Mouse (Mus musculus): Measurements from ENCODE around the gene Agrp. TPM values are rescaled to one million over a fixed set of nuclear protein-coding genes. Genes with fewer than 3 reads are reported as not detected.

Gene Agrp
- polyA plus RNA-seq, 1 experiment from 2014 or later = 1.4 TPM

- Histone ChIP-seq H3K9ac (ENCODE audit: low read depth, low read length) (no peak overlapping the region), H3K27ac (ENCODE audit: low read depth, low read length) (no peak overlapping the region), H3K4me3 (ENCODE audit: low read length) (no peak overlapping the region), H3K9me3 (ENCODE audit: control insufficient read depth, low read length) (no peaks in the 10 kb centered on the region), H3K27me3 (replicated peaks; ENCODE audit: control insufficient read depth, insufficient read depth, low read length) (no peaks in the 10 kb centered on the region), H3K36me3 (ENCODE audit: control insufficient read depth, insufficient read depth, low read length) (peaks cover 5% of the 10 kb centered on the region; the same call in 1 of the 2 replicates), H3K4me2 (ENCODE audit: low read length) (no peak overlapping the region), H3K4me1 (ENCODE audit: control insufficient read depth, insufficient read depth, low read depth, low read length) (peaks cover 19% of the 10 kb centered on the region)
- WGBS = 64% methylated on average over 2 of the region's 2 CpGs
- ATAC-seq = no peak
Measured at GRCm38 (mm10) chr8:105640511-105640910, 3.3 kb upstream of the Agrp start.

- 0 out of 2 replicates have a peak overlapping the region, but pooled peaks have one; percentile 29 for H3K27ac ChIP-seq (ENCODE audit: low read depth, low read length)
- 67% methylated on average over 1 of the region's 1 CpGs for WGBS
Measured at GRCm38 (mm10) chr8:105639835-105640234, 2.6 kb upstream of the Agrp start.

GRCm38 (mm10) chr8:105638510-105638909 is 1.3 kb upstream of the Agrp start:
- Histone ChIP-seq H3K36me3 (ENCODE audit: control insufficient read depth, insufficient read depth, low read length) (no peaks in the 10 kb centered on the region), H3K27me3 (replicated peaks; ENCODE audit: control insufficient read depth, insufficient read depth, low read length) (no peaks in the 10 kb centered on the region), H3K4me2 (ENCODE audit: low read length) (peak overlapping the region; percentile 89), H3K9me3 (ENCODE audit: control insufficient read depth, low read length) (no peaks in the 10 kb centered on the region), H3K9ac (ENCODE audit: low read depth, low read length) (no peak overlapping the region), H3K4me3 (ENCODE audit: low read length) (no peak overlapping the region), H3K4me1 (ENCODE audit: control insufficient read depth, insufficient read depth, low read depth, low read length) (peaks cover 24% of the 10 kb centered on the region), H3K27ac (ENCODE audit: low read depth, low read length) (no peak overlapping the region)
- ATAC-seq = no peak
- 81% methylated on average over 4 of the region's 4 CpGs for WGBS

More at GRCm38 (mm10) chr8:105639835-105640234, 2.6 kb upstream of the Agrp start:
- Histone ChIP-seq H3K4me1 (ENCODE audit: control insufficient read depth, insufficient read depth, low read depth, low read length) (peaks cover 24% of the 10 kb centered on the region), H3K9ac (ENCODE audit: low read depth, low read length) (no peak overlapping the region), H3K4me3 (ENCODE audit: low read length) (no peak overlapping the region), H3K27me3 (replicated peaks; ENCODE audit: control insufficient read depth, insufficient read depth, low read length) (no peaks in the 10 kb centered on the region), H3K4me2 (ENCODE audit: low read length) (no peak overlapping the region), H3K9me3 (ENCODE audit: control insufficient read depth, low read length) (no peaks in the 10 kb centered on the region), H3K36me3 (ENCODE audit: control insufficient read depth, insufficient read depth, low read length) (peaks cover 5% of the 10 kb centered on the region; the same call in 1 of the 2 replicates)
- ATAC-seq = no peak

GRCm38 (mm10) chr8:105637601-105638041 is 428 bp upstream of the Agrp start:
- Histone ChIP-seq H3K4me3 (ENCODE audit: low read length) (peak overlapping the region; percentile 93), H3K4me2 (ENCODE audit: low read length) (peak overlapping the region; percentile 89), H3K9ac (ENCODE audit: low read depth, low read length) (peak overlapping the region; percentile 98), H3K27ac (ENCODE audit: low read depth, low read length) (peak overlapping the region; percentile 100), H3K27me3 (replicated peaks; ENCODE audit: control insufficient read depth, insufficient read depth, low read length) (no peaks in the 10 kb centered on the region), H3K4me1 (ENCODE audit: control insufficient read depth, insufficient read depth, low read depth, low read length) (peaks cover 24% of the 10 kb centered on the region), H3K9me3 (ENCODE audit: control insufficient read depth, low read length) (no peaks in the 10 kb centered on the region), H3K36me3 (ENCODE audit: control insufficient read depth, insufficient read depth, low read length) (no peaks in the 10 kb centered on the region)
- 0% methylated on average over 11 of the region's 11 CpGs for WGBS
- ATAC-seq = no peak

GRCm38 (mm10) chr8:105636018-105636962 is 903 bp downstream of the Agrp start, which contains the start of gene Ctcf:
Ctcf (plus strand) TSS chr8:105636568.
- H3K4me3 ChIP-seq (ENCODE audit: low read length) = peak within 1 kb of the TSS; percentile 93
- no peaks in the 10 kb centered on the region for H3K27me3 ChIP-seq (replicated peaks; ENCODE audit: control insufficient read depth, insufficient read depth, low read length)
- peaks cover 24% of the 10 kb centered on the region for H3K4me1 ChIP-seq (ENCODE audit: control insufficient read depth, insufficient read depth, low read depth, low read length)
- no peaks in the 10 kb centered on the region for H3K36me3 ChIP-seq (ENCODE audit: control insufficient read depth, insufficient read depth, low read length)
- H3K9me3 ChIP-seq (ENCODE audit: control insufficient read depth, low read length) = no peaks in the 10 kb centered on the region
- peak within 1 kb of the TSS; percentile 89 for H3K4me2 ChIP-seq (ENCODE audit: low read length)
- peak; percentile 93 for ATAC-seq
- peak within 1 kb of the TSS; percentile 100 for H3K27ac ChIP-seq (ENCODE audit: low read depth, low read length)
- under 1% methylated on average over 75 of the region's 126 CpGs for WGBS
- peak within 1 kb of the TSS; percentile 98 for H3K9ac ChIP-seq (ENCODE audit: low read depth, low read length)

- no peak for ATAC-seq
Measured at GRCm38 (mm10) chr8:105635481-105635880, 1.7 kb downstream of the Agrp start.

GRCm38 (mm10) chr8:105634771-105635458 is 2.3 kb downstream of the Agrp start:
- Histone ChIP-seq H3K36me3 (ENCODE audit: control insufficient read depth, insufficient read depth, low read length) (no peaks in the 10 kb centered on the region), H3K4me2 (ENCODE audit: low read length) (peak overlapping the region; percentile 89), H3K4me1 (ENCODE audit: control insufficient read depth, insufficient read depth, low read depth, low read length) (peaks cover 21% of the 10 kb centered on the region), H3K9ac (ENCODE audit: low read depth, low read length) (no peak overlapping the region), H3K27me3 (replicated peaks; ENCODE audit: control insufficient read depth, insufficient read depth, low read length) (no peaks in the 10 kb centered on the region), H3K4me3 (ENCODE audit: low read length) (no peak overlapping the region; the same call in 1 of the 2 replicates), H3K9me3 (ENCODE audit: control insufficient read depth, low read length) (no peaks in the 10 kb centered on the region), H3K27ac (ENCODE audit: low read depth, low read length) (no peak overlapping the region)
- 86% methylated on average over 2 of the region's 2 CpGs for WGBS
- ATAC-seq = no peak

More at GRCm38 (mm10) chr8:105635481-105635880, 1.7 kb downstream of the Agrp start:
- H3K9me3 ChIP-seq (ENCODE audit: control insufficient read depth, low read length) = no peaks in the 10 kb centered on the region
- WGBS = 3% methylated on average over 11 of the region's 11 CpGs
- H3K9ac ChIP-seq (ENCODE audit: low read depth, low read length) = peak overlapping the region; percentile 98
- H3K36me3 ChIP-seq (ENCODE audit: control insufficient read depth, insufficient read depth, low read length) = no peaks in the 10 kb centered on the region
- H3K27me3 ChIP-seq (replicated peaks; ENCODE audit: control insufficient read depth, insufficient read depth, low read length) = no peaks in the 10 kb centered on the region
- no peak overlapping the region for H3K27ac ChIP-seq (ENCODE audit: low read depth, low read length)
- H3K4me2 ChIP-seq (ENCODE audit: low read length) = peak overlapping the region; percentile 89
- H3K4me1 ChIP-seq (ENCODE audit: control insufficient read depth, insufficient read depth, low read depth, low read length) = peaks cover 24% of the 10 kb centered on the region
- peak overlapping the region; percentile 93 for H3K4me3 ChIP-seq (ENCODE audit: low read length)

GRCm38 (mm10) chr8:105629337-105629736 is 7.9 kb downstream of the Agrp start:
- Histone ChIP-seq H3K9me3 (ENCODE audit: control insufficient read depth, low read length) (no peaks in the 10 kb centered on the region), H3K27me3 (replicated peaks; ENCODE audit: control insufficient read depth, insufficient read depth, low read length) (no peaks in the 10 kb centered on the region), H3K9ac (ENCODE audit: low read depth, low read length) (no peak overlapping the region), H3K27ac (ENCODE audit: low read depth, low read length) (no peak overlapping the region), H3K36me3 (ENCODE audit: control insufficient read depth, insufficient read depth, low read length) (0 out of 2 replicates have a peak, but pooled peaks cover 2% of the 10 kb centered on the region), H3K4me2 (ENCODE audit: low read length) (no peak overlapping the region), H3K4me3 (ENCODE audit: low read length) (no peak overlapping the region), H3K4me1 (ENCODE audit: control insufficient read depth, insufficient read depth, low read depth, low read length) (no peaks in the 10 kb centered on the region)
- ATAC-seq = no peak
- 89% methylated on average over 4 of the region's 4 CpGs for WGBS

GRCm38 (mm10) chr8:105626086-105626485 is 11.1 kb downstream of the Agrp start:
- 65% methylated on average over 1 of the region's 1 CpGs for WGBS
- Histone ChIP-seq H3K4me2 (ENCODE audit: low read length) (no peak overlapping the region), H3K4me1 (ENCODE audit: control insufficient read depth, insufficient read depth, low read depth, low read length) (peaks cover 7% of the 10 kb centered on the region; the same call in 1 of the 2 replicates), H3K27me3 (replicated peaks; ENCODE audit: control insufficient read depth, insufficient read depth, low read length) (no peaks in the 10 kb centered on the region), H3K9me3 (ENCODE audit: control insufficient read depth, low read length) (no peaks in the 10 kb centered on the region), H3K9ac (ENCODE audit: low read depth, low read length) (no peak overlapping the region), H3K4me3 (ENCODE audit: low read length) (no peak overlapping the region), H3K36me3 (ENCODE audit: control insufficient read depth, insufficient read depth, low read length) (peaks cover 15% of the 10 kb centered on the region), H3K27ac (ENCODE audit: low read depth, low read length) (no peak overlapping the region)
- ATAC-seq = no peak
